Mouse (Mus musculus) intestine, embryonic 15.5 days (tissue): Measurements from ENCODE around the gene Trmt112. TPM values are rescaled to one million over a fixed set of nuclear protein-coding genes. Genes with fewer than 3 reads are reported as not detected.

ENCODE experiments used
- ATAC-seq: fragments of 200-750 bp; cut with Nextera tagmentation; 2 replicates; pipeline ENCODE4 v1.8.0; 2017; ENCODE audit warnings: moderate TSS enrichment, moderate library complexity
- H3K27ac ChIP-seq: fragments of 300-500 bp; sonication (generic); 2 replicates; pipeline ENCODE4 v1.5.1; 2015; ENCODE audit warnings: mild to moderate bottlenecking, inconsistent platforms
- H3K27me3 ChIP-seq: fragments of 300-500 bp; sonication (generic); replicated peaks from 2 replicates; pipeline ENCODE4 v1.6.1; 2015; ENCODE audit warnings: inconsistent platforms
- H3K36me3 ChIP-seq: fragments of 300-500 bp; sonication (generic); 2 replicates; pipeline ENCODE4 v1.6.1; 2015; ENCODE audit warnings: inconsistent platforms
- H3K4me1 ChIP-seq: fragments of 300-500 bp; sonication (generic); replicated peaks from 2 replicates; pipeline ENCODE4 v1.6.1; 2015; ENCODE audit warnings: inconsistent platforms
- H3K4me2 ChIP-seq: fragments of 300-500 bp; sonication (generic); replicated peaks from 2 replicates; pipeline ENCODE4 v1.6.1; 2015; ENCODE audit warnings: mild to moderate bottlenecking, inconsistent platforms
- H3K4me3 ChIP-seq: fragments of 300-500 bp; sonication (generic); replicated peaks from 2 replicates; pipeline ENCODE4 v1.5.1; 2015; ENCODE audit warnings: inconsistent platforms
- H3K9ac ChIP-seq: fragments of 300-500 bp; sonication (generic); 2 replicates; pipeline ENCODE4 v1.6.1; 2015; ENCODE audit warnings: inconsistent platforms
- H3K9me3 ChIP-seq: fragments of 300-500 bp; sonication (generic); 2 replicates; pipeline ENCODE4 v1.6.1; 2016; ENCODE audit warnings: inconsistent platforms
- WGBS: fragments of 180-500 bp; shearing (Covaris S2); methylation state at CpG from one replicate; pipeline ENCODE4 v1.1.7; 2015; 5-methylcytosine and 5-hydroxymethylcytosine counted together
- polyA plus RNA-seq: library from polyadenylated mRNA; unstranded; fragments of >200 nt; fragmentation: Nextera tagmentation; extraction: Ambion mirVana; gene quantifications from 2 replicates; pipeline ENCODE4 v1.2.1, GENCODE M21; 2015

Gene Trmt112
- polyA plus RNA-seq, result 124 TPM in 2 replicates

DNA sequence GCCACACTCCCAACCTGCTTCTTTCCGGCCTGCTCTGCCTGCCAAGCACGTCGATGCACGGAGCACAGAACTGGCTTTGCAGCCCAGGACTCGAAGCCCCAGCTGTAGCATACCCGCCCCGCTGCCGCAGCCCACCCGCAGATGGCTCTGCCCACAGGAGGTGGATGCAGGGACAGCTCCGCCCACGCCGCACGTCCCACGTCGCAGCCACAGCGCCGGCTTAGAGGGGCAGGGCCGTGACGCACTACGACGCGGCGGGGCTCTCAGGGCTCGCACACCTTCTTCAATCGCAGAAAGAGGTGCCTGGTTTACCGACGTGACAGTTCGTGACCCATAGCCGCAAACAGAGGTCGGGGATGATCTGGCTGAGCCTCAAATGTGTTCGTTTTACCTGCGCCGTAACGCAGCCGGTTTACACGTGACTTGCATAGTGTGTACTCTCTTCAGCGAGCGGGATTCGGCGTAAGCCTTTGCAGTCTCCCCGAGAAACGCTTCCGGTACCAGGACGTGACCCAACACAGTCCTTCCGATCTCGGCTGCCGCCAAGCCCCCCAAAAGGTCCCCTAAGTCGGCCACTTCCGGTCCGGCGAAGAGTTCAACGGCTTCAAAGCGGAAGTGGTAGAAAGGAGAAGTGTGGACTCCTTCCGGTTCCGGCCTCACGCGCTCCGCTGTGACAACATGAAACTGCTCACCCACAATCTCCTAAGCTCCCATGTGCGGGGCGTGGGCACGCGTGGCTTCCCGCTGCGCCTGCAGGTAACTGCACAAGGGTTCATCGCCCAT lies at the start of gene Trmt112, which contains the start of gene Prdx5:
Trmt112 (plus strand) TSS at position 192 of the 783 bp plus-strand sequence.
Prdx5 (minus strand) TSS at position 600 of the 783 bp plus-strand sequence.
- Histone ChIP-seq H3K4me2 (peak within 1 kb of the TSS; percentile 77), H3K4me1 (peaks cover 20% of the 10 kb centered on the region), H3K9ac (peak within 1 kb of the TSS; percentile 68), H3K27me3 (no peaks in the 10 kb centered on the region), H3K9me3 (no peaks in the 10 kb centered on the region), H3K4me3 (peak within 1 kb of the TSS; percentile 56), H3K36me3 (peaks cover 35% of the 10 kb centered on the region), H3K27ac (peak within 1 kb of the TSS; percentile 99)
- ATAC-seq, result peak; percentile 93
- under 1% methylated on average over 65 of the region's 65 CpGs for WGBS

DNA sequence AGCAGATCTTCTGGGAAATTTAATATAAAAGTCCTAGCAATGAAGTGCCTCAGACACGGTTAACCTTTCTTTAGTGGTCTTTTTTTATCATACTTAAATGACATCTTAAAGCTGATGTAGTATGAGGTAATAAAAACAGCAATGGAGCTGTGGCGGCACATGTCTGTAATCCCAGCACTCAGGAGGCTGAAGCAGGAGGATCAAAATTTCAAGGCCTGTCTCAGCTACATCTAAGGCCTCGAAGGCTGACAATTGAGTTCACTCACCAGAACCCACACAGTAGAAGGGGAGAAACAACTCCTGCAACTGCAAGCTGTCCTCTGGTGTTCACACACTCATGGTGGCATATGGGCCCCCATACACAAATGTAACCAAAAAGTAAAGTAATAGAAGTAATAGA lies 49.5 kb upstream of the Trmt112 start:
- 90% methylated on average over 3 of the region's 3 CpGs for WGBS
- Histone ChIP-seq H3K4me3 (no peak overlapping the region), H3K9me3 (no peaks in the 10 kb centered on the region), H3K9ac (no peak overlapping the region), H3K4me2 (no peak overlapping the region), H3K4me1 (peaks cover 11% of the 10 kb centered on the region), H3K27me3 (peaks cover 3% of the 10 kb centered on the region), H3K36me3 (no peaks in the 10 kb centered on the region), H3K27ac (no peak overlapping the region)
- ATAC-seq, result no peak

DNA sequence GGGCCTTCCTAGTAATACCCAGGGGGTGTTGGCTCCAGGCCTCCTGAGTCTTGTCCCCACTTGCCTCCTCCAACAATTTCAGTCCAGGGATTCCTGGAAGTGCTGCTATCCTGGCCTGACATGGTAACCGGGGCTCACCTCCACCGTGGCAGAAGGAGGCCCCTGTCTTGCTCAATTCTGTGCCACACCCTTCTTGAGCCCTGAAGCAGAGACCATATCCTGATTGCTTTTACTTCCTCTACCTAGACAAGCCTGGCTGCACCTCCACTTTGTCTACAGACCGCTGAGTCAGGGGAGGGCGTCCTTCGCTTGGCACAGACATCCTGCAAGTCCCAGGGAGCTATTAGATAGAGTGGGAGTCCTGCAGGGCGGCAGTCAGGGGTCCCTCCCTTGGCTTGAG lies 48.8 kb upstream of the Trmt112 start:
- Histone ChIP-seq H3K9ac (no peak overlapping the region), H3K4me3 (no peak overlapping the region), H3K4me1 (peaks cover 4% of the 10 kb centered on the region), H3K4me2 (0 out of 2 replicates have a peak overlapping the region, but pooled peaks have one; percentile 17), H3K27ac (no peak overlapping the region), H3K36me3 (no peaks in the 10 kb centered on the region), H3K27me3 (peaks cover under 1% of the 10 kb centered on the region), H3K9me3 (no peaks in the 10 kb centered on the region)
- ATAC-seq, result peak; percentile 81
- 68% methylated on average over 6 of the region's 6 CpGs for WGBS

DNA sequence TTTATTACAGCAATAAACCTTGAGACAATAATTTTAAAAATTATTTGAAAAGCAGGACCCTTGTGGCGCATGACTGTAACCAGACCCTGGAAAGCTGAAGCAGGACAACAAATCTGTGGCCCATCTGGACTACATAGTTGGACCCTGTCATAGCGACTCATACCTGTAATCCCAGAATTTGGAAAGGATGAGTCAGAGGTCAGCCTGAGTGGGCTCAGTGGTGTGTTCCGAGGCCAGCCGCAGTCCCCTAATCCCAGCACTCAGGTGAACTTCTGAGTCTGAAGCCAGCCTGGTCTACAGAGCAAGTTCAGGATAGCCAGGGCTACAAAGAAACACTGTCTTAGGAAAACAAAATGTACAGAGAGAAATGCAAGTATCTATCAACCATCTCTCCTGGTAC lies 48.0 kb upstream of the Trmt112 start:
- ATAC-seq, result no peak
- Histone ChIP-seq H3K4me1 (no peaks in the 10 kb centered on the region), H3K36me3 (no peaks in the 10 kb centered on the region), H3K9me3 (no peaks in the 10 kb centered on the region), H3K27ac (no peak overlapping the region), H3K9ac (no peak overlapping the region), H3K4me3 (no peak overlapping the region), H3K4me2 (no peak overlapping the region), H3K27me3 (no peaks in the 10 kb centered on the region)
- WGBS, result 81% methylated on average over 4 of the region's 4 CpGs

DNA sequence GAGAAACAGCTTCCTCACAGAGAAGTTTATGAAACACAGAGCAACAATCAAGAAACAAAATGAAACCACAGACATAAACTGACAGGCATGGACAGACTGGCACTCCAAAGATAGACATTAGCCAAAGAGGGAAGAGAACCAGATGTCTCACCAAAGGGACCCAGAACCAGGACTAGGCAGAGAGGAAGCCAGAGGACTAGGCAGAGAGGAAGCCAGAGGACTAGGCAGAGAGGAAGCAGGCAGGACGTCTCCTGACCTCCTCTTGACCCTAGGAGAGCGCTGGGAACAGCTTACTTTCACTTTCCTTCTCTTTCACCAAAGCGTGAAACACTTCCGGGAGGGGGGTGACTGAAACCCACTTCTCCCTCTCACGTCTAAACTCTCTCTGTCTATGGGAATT lies 40.1 kb upstream of the Trmt112 start:
- H3K9ac ChIP-seq, result no peak overlapping the region
- peak overlapping the region; percentile 18; the same call in 1 of the 2 replicates for H3K4me3 ChIP-seq
- H3K36me3 ChIP-seq, result no peaks in the 10 kb centered on the region
- peaks cover 4% of the 10 kb centered on the region for H3K4me1 ChIP-seq
- no peaks in the 10 kb centered on the region for H3K9me3 ChIP-seq
- 0 out of 2 replicates have a peak overlapping the region, but pooled peaks have one; percentile 33 for H3K27ac ChIP-seq
- ATAC-seq, result peak; percentile 81
- peak overlapping the region; percentile 61 for H3K4me2 ChIP-seq
- WGBS, result 6% methylated on average over 5 of the region's 5 CpGs
- H3K27me3 ChIP-seq, result no peaks in the 10 kb centered on the region

DNA sequence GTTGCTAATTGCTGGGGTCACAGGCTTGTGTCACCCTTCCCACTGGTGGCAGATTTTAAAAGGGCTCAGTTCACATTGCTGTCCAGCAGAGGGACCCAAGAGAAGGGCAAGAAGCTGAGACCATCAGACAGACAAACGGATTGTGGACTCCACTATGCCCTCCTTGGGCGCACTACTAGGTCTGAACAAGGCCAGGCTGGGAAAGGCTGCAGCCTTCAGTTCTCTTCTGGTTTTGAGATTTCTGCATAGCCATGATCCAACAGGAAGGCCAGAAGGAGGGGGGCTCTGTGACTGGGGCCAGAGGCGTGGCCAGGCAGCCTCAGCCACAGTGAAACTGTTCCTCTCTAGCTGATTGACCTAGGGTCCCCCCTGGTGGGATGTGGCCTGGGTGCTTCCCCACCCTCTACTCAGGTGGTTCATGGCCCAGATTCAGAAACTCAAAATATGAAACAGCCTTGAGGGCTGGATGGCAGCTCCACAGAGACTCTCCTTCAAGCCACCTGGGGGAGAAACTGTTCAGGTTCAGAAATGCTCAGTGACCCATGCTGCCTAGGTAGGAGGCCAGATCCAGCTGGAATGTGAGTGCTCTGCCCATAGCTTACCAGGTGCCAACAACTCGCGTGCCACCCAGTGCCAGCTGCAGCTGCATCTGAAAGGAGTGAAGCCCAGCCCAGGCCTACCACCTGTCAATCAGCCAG lies 37.8 kb upstream of the Trmt112 start:
- Histone ChIP-seq H3K9ac (no peak overlapping the region), H3K27me3 (no peaks in the 10 kb centered on the region), H3K4me2 (no peak overlapping the region), H3K4me1 (peaks cover 4% of the 10 kb centered on the region), H3K4me3 (no peak overlapping the region), H3K27ac (no peak overlapping the region), H3K36me3 (no peaks in the 10 kb centered on the region), H3K9me3 (no peaks in the 10 kb centered on the region)
- 67% methylated on average over 5 of the region's 5 CpGs for WGBS
- peak; percentile 49 for ATAC-seq

DNA sequence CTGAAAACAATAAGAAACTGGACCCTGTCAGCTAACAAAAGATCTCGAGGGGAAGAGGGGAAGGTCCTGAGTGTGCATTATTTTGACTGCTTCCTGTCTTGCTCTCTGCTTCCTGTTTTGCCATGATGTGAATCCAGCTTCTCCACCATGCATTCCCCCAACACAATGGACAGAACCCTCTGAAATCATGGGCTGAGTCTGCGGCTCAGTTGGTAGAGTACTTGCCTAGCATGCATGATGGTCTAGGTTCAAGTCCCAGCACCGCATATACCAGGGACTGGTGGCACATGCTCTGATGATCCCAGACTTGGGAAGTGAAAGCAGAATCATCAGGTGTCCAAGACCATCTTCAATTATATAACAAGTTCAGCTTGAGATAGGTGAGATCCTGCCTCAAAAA lies 36.8 kb upstream of the Trmt112 start:
- H3K4me3 ChIP-seq, result no peak overlapping the region
- WGBS, result 76% methylated on average over 3 of the region's 3 CpGs
- no peak overlapping the region for H3K9ac ChIP-seq
- no peaks in the 10 kb centered on the region for H3K36me3 ChIP-seq
- H3K27me3 ChIP-seq, result no peaks in the 10 kb centered on the region
- ATAC-seq, result no peak
- peaks cover 4% of the 10 kb centered on the region for H3K4me1 ChIP-seq
- no peak overlapping the region for H3K27ac ChIP-seq
- H3K4me2 ChIP-seq, result no peak overlapping the region
- no peaks in the 10 kb centered on the region for H3K9me3 ChIP-seq

DNA sequence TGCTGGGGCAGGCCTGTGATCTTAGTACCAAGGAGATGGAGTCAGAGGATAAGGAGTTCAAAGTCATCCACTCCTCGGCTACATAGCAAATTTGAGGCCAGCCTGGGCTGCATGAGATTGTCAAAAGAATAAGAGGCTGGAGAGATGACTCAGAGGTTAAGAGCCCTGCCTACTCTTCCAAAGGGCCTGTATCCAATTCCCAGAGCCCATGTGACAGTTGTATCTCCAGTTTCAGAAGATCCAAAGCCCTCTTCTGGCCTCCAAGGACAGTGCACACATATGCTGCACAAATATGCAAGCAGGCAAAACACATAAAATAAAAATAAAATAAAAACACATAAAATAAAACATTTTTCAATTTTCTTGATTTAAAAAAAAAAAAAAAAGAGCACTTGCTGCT lies 35.2 kb upstream of the Trmt112 start:
- no peaks in the 10 kb centered on the region for H3K9me3 ChIP-seq
- peaks cover 2% of the 10 kb centered on the region for H3K4me1 ChIP-seq
- WGBS, result 58% methylated on average over 1 of the region's 1 CpGs
- no peak overlapping the region for H3K27ac ChIP-seq
- no peaks in the 10 kb centered on the region for H3K36me3 ChIP-seq
- H3K4me3 ChIP-seq, result no peak overlapping the region
- H3K4me2 ChIP-seq, result no peak overlapping the region
- no peak overlapping the region for H3K9ac ChIP-seq
- H3K27me3 ChIP-seq, result no peaks in the 10 kb centered on the region
- no peak for ATAC-seq

DNA sequence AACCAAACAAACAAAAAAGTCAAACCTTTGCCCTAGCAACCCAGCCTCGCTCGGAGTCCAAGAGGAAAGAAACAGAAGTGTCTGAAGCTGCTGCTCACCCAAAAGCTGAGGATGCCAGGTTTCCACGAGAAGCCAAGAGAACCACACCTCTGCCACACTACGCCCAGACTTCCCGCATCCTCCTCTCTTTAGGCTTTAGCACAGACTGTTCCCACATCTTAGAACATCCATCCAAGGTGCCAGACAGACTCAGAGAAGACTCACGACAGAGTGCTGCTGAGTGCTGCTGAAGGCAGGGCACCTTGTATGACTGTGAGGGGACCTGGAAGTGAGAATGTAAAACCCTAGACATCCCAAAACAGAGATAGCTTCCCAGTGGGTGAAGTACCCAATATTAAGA lies 33.7 kb upstream of the Trmt112 start:
- H3K4me3 ChIP-seq, result no peak overlapping the region
- H3K27ac ChIP-seq, result no peak overlapping the region
- WGBS, result 90% methylated on average over 6 of the region's 6 CpGs
- no peak for ATAC-seq
- H3K9ac ChIP-seq, result no peak overlapping the region
- H3K27me3 ChIP-seq, result no peaks in the 10 kb centered on the region
- H3K4me2 ChIP-seq, result no peak overlapping the region
- H3K4me1 ChIP-seq, result no peaks in the 10 kb centered on the region; the same call in 1 of the 2 replicates
- H3K9me3 ChIP-seq, result no peaks in the 10 kb centered on the region
- no peaks in the 10 kb centered on the region for H3K36me3 ChIP-seq

DNA sequence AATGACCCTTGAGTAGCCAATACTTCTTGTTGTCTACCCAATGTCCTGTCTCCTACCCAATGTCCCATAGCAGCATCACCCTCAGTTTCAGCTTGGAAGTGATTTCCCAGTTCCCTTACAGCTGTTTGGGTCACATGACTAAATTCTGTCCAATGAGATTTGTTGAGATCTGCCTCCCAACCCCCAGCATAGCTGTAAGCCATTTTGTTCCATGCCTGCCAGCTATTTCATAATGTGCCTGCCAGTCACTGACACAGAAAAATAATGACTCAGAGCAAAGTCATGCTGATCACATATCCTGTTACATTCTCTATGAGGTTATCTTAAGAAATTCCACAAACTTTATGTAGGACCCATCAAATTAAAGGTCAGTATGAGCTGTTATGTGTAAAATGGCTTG lies 32.7 kb upstream of the Trmt112 start:
- Histone ChIP-seq H3K36me3 (no peaks in the 10 kb centered on the region), H3K9ac (no peak overlapping the region), H3K4me2 (no peak overlapping the region), H3K27ac (no peak overlapping the region), H3K4me3 (no peak overlapping the region), H3K27me3 (no peaks in the 10 kb centered on the region), H3K4me1 (no peaks in the 10 kb centered on the region; the same call in 1 of the 2 replicates), H3K9me3 (no peaks in the 10 kb centered on the region)
- ATAC-seq, result no peak

DNA sequence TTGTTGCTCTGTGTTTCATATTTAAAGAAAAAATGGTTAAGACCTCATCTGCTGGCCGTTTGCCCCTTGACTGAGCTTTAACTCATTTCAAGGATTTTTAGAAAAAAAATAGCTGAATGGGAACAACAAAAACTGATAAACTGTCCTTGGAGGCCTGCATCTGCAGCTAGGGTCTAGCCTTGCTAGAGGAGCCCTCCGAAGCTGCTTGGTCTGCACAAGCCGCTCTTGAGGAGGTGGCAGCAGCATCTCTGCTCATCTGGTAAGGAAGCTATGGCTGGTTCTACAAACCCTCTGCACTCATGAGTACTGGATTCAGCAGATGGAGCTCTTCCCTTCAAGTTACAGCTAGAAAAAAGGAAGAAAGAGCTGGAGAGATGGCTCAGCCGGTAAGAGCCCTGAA lies 31.5 kb upstream of the Trmt112 start:
- no peak overlapping the region for H3K27ac ChIP-seq

DNA sequence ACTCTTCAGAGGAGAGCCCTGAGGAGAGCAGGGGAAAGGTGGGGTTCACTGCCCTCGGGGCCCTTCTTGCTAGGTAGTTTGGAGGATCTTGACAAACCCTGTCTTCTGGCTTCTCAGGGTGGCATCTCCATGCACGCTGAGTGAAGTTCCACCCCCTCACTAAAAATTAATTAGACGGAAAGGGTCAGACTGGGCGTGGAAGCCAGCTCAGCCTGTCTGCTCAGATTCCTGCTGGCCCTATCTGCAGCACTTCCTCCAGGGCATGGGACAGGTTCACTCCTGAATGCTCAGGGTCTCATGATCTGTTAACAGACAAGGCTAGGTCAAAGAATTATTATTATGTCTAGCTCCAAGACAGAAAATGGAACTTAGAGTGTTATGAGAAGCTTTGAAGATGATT lies 17.0 kb upstream of the Trmt112 start:
- H3K36me3 ChIP-seq, result no peaks in the 10 kb centered on the region
- no peak overlapping the region for H3K9ac ChIP-seq
- ATAC-seq, result peak; percentile 61
- WGBS, result 62% methylated on average over 4 of the region's 4 CpGs
- no peaks in the 10 kb centered on the region for H3K4me1 ChIP-seq
- no peak overlapping the region for H3K27ac ChIP-seq
- no peaks in the 10 kb centered on the region for H3K9me3 ChIP-seq
- no peak overlapping the region for H3K4me3 ChIP-seq
- no peaks in the 10 kb centered on the region for H3K27me3 ChIP-seq
- peak overlapping the region; percentile 24; the same call in 1 of the 2 replicates for H3K4me2 ChIP-seq

More for the DNA sequence above, 31.5 kb upstream of the Trmt112 start:
- Histone ChIP-seq H3K9ac (no peak overlapping the region), H3K36me3 (no peaks in the 10 kb centered on the region), H3K4me2 (no peak overlapping the region), H3K27me3 (no peaks in the 10 kb centered on the region), H3K4me1 (no peaks in the 10 kb centered on the region), H3K9me3 (no peaks in the 10 kb centered on the region), H3K4me3 (no peak overlapping the region)
- ATAC-seq, result no peak
- 84% methylated on average over 4 of the region's 4 CpGs for WGBS
